Mouse (Mus musculus) thymus, adult 2 months (tissue): Measurements from ENCODE around the gene Higd1b.

Source experiments
- CTCF ChIP-seq: fragments of 200-500 bp; IDR thresholded peaks from 2 replicates; pipeline ENCODE4 v1.5.1; 2012; ENCODE audit warnings: mild to moderate bottlenecking, control low read depth, low read length, moderate library complexity, borderline replicate concordance; ENCODE audit not compliant: control insufficient read depth, poor library complexity, insufficient read depth; ENCODE audit errors: extremely low read depth
- POLR2A ChIP-seq: fragments of 200-500 bp; IDR thresholded peaks from 2 replicates; pipeline ENCODE4 v1.6.1; 2012; ENCODE audit warnings: mild to moderate bottlenecking, low read length, control low read depth, moderate library complexity; ENCODE audit not compliant: control insufficient read depth, poor library complexity, insufficient read depth; ENCODE audit errors: extremely low read depth

GRCm38 (mm10) chr11:102881314-102882198 is 45.9 kb downstream of the Higd1b start:
- no peak for TF ChIP-seq CTCF
- no peak for TF ChIP-seq POLR2A
